Mouse (Mus musculus): ENCODE measurements around the gene Zscan21.
"Not testable (repeated sequence)": the region's sequence is repeated elsewhere in the genome, so short reads cannot be mapped to it uniquely, and the experiment has no call there.

Gene Zscan21

GRCm38 (mm10) chr5:138116255-138117198 is at the start of gene Zscan21:
TSS of gene Zscan21 (plus strand) at chr5:138116903.
- DNase-seq (ENCODE audit: low spot score), result peak; percentile 91

GRCm38 (mm10) chr5:138073803-138074202 is 42.9 kb upstream of the Zscan21 start:
- no peak for DNase-seq (ENCODE audit: low spot score)

DNA sequence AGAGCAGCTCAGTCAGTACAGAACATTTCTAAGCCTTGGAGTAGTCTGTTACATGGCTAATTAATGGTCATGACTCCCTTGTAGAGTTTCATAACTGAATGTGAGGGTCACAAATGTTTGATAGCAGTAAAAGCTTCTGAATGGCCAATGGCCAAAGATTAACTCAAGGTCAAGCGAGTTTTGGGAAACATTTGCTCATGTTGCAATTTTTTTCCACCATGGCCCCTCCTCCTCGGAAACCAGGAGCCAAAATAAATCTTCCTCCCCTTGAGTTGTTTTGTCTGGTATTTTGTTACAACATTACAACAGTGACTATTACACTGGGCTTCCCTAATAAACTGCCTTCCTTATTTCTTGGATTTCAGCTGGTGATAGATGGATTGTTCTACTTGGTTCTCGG is 41.0 kb upstream of the Zscan21 start:
- DNase-seq (ENCODE audit: low spot score), result no peak

GRCm38 (mm10) chr5:138076148-138076547 is 40.6 kb upstream of the Zscan21 start:
- no peak for DNase-seq (ENCODE audit: low spot score)

- DNase-seq (ENCODE audit: low spot score), result no peak
These were observed 36.2 kb upstream of the Zscan21 start for GRCm38 (mm10) chr5:138080456-138080855.

GRCm38 (mm10) chr5:138081446-138081845 is 35.3 kb upstream of the Zscan21 start:
- no peak for DNase-seq (ENCODE audit: low spot score)

DNA sequence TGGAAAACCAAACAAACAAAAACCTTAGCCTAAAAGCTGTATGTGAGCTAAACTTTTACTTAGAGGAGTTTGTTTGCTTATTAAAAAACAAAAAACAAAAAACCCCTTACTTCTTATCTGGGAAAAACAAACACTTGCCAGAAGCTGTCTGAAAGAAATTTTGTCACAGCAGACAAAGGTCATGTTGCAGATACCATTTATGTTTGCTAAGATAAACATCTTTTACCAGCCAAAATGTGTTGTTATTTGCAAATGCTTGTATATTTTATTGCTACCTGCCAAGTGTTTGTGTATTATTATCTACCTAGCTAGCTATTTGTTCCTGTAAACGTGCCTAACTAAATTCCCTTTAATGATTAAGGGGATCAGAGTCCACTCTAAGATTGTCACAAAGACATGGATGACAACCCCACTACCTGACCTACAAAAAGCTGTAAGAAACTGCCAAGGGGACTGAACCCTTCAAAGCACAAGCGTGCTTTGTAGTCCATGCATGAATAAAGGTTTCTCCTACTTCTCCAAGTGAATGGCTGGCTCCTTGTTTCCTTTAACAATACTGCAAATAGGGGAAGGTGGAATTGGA is 33.3 kb upstream of the Zscan21 start:
- no peak for DNase-seq (ENCODE audit: low spot score)

DNA sequence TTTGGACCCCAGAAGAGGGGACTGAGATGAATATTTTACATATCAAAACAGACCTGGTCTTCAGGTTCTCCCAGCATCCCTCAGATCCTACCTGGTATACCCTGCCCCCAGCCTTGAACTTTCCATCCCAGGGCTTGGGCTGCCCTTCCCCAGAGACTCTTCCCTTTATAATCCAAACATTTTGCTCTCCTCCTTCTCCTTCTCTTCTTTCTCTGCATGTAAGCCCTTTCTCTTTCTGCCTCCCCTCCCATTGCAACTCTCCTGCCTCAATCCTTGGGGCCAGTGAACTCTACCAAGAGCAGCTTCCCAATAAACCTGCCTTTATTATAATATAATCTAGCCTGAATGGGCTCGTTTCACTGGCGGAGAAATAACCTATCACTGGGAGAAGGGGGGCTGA is 32.8 kb upstream of the Zscan21 start:
- no peak for DNase-seq (ENCODE audit: low spot score)

DNA sequence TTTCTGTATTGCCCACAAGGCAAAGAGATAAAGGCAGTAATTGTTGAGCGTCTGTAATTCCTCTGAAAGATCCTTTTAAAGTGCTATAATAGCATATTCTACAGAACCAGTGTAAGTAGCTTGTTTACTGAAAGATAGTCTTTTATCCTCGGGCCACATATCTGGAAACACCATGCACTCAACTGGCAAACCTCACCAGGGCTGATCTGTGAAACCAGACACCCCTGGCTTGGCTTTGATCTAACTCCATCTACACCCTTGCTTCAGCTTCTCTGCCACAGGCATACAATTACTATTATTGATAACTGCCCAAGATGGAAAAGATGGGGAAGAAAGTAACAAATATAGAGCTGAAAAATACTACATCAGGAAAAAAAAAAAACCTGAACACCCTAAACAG is 32.2 kb upstream of the Zscan21 start:
- DNase-seq (ENCODE audit: low spot score), result peak; percentile 7

GRCm38 (mm10) chr5:138084996-138085395 is 31.7 kb upstream of the Zscan21 start, which contains the start of gene Zkscan1:
TSS of gene Zkscan1 (plus strand) at chr5:138085084.
- peak; percentile 87 for DNase-seq (ENCODE audit: low spot score)

DNA sequence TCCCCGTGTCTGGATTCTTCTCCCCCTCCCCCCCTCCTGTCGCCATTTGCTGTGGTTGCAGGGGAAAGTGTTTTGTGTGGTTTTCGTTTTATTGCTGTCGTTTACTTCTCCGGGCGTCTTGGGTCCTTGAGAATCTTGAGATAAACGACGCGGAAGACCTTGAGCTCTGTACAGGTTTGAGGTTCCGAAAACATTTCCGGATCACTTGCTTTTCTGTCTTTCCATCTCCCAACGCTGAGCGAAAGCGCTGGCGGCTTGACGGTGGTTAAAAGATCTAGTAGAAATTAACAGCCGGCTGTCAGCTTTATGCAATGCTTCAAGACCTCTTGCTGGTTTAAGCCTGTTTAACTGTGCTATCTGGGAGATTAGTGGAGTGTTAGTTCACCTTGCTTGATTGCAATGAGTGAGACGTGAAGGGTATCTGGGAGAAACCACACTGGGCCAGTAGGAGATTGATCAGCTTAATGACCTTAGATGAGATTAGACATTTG is 31.2 kb upstream of the Zscan21 start:
- DNase-seq (ENCODE audit: low spot score), result peak; percentile 52

- DNase-seq (ENCODE audit: low spot score), result no peak
These were observed 29.9 kb upstream of the Zscan21 start for GRCm38 (mm10) chr5:138086842-138087241.

DNA sequence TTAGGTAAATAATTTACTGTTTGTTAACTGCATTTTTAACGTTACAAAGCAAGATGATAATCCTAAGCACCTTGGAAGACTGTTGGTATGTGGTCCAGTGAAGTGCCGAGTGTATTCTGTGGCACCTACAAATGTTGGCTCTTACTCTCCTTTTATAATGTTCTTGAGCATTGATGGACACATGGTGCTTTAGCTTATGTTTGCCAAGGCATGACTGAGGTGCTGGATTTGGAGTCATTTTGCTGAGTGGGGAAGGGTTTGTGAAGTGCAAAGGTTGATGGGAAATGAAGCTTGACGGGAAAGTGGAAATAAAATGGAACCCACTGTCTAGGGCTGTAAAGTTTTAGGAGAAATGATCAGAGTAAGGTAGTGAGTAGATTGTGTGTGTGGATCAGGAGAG is 28.3 kb upstream of the Zscan21 start:
- no peak for DNase-seq (ENCODE audit: low spot score)

DNA sequence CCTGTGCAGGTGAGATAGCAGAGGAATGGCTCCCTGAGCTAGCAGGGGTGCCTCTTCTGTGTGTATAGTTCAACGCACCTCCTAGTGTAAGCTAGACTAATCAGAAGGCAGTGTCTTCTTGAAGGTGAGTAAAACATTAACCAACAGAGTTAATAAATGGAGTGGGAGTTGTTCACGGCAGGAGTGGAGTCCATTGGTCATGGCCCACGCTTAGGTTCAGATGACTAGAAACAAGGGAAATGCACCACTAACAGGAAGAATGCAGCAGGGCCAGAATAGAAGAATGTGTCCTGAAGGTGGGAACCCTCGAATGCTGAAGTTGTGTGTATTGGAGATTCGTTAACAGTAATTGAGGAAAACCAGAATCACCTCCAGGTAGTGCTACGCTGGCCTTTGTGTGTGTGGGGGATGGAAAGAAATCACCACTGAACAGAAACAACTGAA is 27.6 kb upstream of the Zscan21 start:
- no peak for DNase-seq (ENCODE audit: low spot score)

DNA sequence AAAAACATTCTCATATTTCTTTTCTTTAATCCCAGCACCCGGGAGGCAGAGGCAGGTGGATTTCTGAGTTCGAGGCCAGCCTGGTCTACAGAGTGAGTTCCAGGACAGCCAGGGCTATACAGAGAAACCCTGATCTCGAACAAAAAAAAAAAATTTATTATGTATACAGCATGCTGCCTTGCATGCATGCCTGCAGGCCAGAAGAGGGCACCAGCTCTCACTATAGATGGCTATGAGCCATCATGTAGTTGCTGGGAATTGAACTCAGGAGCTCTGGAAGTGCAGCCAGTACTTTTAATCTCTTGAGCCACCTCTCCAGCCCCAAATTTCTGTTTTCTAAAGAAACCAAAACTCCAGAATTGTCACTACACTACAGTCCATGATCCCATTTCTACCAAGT is 26.4 kb upstream of the Zscan21 start:
- DNase-seq (ENCODE audit: low spot score), result no peak

- no peak for DNase-seq (ENCODE audit: low spot score)
These were observed 26.0 kb upstream of the Zscan21 start for GRCm38 (mm10) chr5:138090737-138091136.

DNA sequence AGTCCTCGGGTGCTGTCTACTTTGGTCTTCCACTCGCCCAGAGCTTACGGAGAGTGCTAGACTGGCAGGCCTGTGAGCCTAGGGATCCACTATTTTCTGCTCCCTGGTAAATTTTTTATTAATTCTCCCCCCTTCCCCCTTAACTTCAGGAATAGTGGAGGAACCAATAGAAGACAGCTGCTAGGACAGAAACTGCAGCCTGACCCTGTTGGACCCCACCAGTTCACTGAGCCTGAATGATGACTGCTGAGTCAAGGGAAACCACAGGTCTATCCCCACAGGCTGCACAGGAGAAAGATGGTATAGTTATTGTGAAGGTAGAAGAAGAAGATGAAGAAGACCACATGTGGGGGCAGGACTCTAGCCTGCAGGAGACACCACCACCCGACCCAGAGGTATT is 23.9 kb upstream of the Zscan21 start:
- no peak for DNase-seq (ENCODE audit: low spot score)

GRCm38 (mm10) chr5:138094474-138094873 is 22.2 kb upstream of the Zscan21 start:
- DNase-seq (ENCODE audit: low spot score), result no peak

DNA sequence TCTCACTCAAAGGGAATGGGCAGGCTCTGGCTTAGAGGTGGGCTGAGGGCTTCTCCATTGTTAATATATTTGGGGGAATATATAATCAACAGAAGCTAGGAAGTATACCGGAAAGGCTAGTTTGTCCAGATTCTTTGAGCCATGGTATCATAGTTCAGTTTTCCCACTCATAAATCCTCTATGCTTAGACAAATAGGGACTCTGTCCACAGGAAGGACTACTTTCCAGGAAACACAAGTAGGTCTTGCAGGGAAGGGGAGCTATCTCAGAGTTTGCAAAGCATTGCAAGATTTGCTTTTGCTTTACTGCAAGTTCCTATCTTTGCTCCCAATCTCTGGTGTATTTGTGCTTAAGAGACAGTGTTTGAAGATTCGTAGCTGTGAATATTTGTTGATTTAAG is 11.7 kb upstream of the Zscan21 start:
- no peak for DNase-seq (ENCODE audit: low spot score)

- DNase-seq (ENCODE audit: low spot score), result no peak
These were observed 9.6 kb upstream of the Zscan21 start for GRCm38 (mm10) chr5:138107130-138107529.

GRCm38 (mm10) chr5:138109847-138110396 is 6.8 kb upstream of the Zscan21 start:
- not testable (repeated sequence) for DNase-seq (ENCODE audit: low spot score)

DNA sequence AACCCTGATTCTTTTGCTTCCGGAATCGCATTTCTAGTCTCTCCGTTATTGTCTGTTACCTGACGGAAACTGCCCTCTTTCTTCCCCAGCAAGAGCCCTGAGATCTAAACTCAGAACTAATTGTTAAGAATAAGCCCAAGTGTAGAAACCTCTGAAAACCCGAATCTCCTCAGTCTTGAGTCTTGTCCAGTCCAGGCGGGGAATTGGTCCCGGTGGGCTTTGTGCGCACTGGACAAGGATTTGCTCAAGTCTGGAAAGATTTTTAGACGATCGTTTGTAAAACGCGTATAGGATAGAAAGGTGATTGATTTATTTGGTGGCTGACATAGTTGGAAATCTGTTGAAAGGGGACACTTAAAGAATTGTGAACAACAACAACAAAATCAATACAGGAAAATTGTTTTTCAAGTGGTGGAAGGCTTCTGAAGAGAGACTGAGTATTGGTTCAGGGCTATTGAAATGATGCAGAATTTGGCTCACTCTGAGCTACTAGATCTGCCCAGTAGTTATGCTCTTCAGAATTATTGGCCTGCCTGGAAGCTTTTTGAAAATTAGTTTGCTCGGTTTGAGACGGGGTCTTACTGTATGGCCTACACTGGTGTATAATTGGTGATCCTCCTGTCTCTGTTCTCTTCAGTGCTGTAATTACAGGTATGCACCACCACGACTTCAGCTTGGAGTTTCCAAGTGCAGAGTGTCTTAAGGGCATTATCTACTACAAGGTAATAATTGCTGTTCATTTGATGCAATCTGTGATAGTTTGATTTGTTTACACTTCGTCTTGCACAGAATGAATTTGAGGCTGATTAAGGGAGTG is 704 bp downstream of the Zscan21 start:
- peak; percentile 21 for DNase-seq (ENCODE audit: low spot score)
